In genomic region chr13:55191535-55191934, GRCm38 (mm10) we compare ENCODE assay signal across 27 mouse cellular contexts. TPM values are rescaled to one million over a fixed set of nuclear protein-coding genes. Genes with fewer than 3 reads are reported as not detected.
DNase-seq lines count a peak whose midpoint lies in the region; ATAC-seq and TF ChIP-seq lines count a peak whose summit lies in the region.
"Had no signal": no experiment of that assay in that cellular context is flagged by ENCODE, and none has a peak within 500 bp of the region (broad histone marks: within the 10 kb centered on the region; RNA-seq: fewer than 3 reads in every experiment).

No protein-coding gene starts in this region.

- no peak for TF ChIP-seq CTCF in hindbrain, postnatal 0 days (IDR thresholded peaks at IDR 0.05; ENCODE audit: low read depth)
- no peak for TF ChIP-seq CTCF in E14TG2a.4 (conservative IDR thresholded peaks at IDR 0.05; ENCODE audit: low read length)

- H3K9me3 ChIP-seq in hindbrain, postnatal 0 days (ENCODE audit: low read length): no peaks in the 10 kb centered on the region
- H3K9me3 ChIP-seq in hindbrain, embryonic 13.5 days: no peaks in the 10 kb centered on the region
- H3K9me3 ChIP-seq in E14TG2a.4 (ENCODE audit: low read length): no peaks in the 10 kb centered on the region
- no peaks in the 10 kb centered on the region for H3K9me3 ChIP-seq in ES-E14 (ENCODE audit: control insufficient read depth, insufficient read depth, low read depth, low read length)
- H3K9me3 ChIP-seq in liver, embryonic 12.5 days (replicated peaks): no peaks in the 10 kb centered on the region
- H3K9me3 ChIP-seq: embryonic facial prominence, embryonic 15.5 days; forebrain, embryonic 10.5 days; heart, embryonic 10.5 days had no signal

- H3K4me2 ChIP-seq in hindbrain, postnatal 0 days (ENCODE audit: low read depth, low read length): peak overlapping the region; percentile 70; the same call in 1 of the 2 replicates
- no peak overlapping the region for H3K4me2 ChIP-seq in hindbrain, embryonic 13.5 days
- H3K4me2 ChIP-seq in liver, embryonic 12.5 days: peak overlapping the region; percentile 91

- no peaks in the 10 kb centered on the region for H3K27me3 ChIP-seq in hindbrain, postnatal 0 days (ENCODE audit: insufficient read depth, low read length)
- H3K27me3 ChIP-seq in hindbrain, embryonic 13.5 days: no peaks in the 10 kb centered on the region
- no peaks in the 10 kb centered on the region for H3K27me3 ChIP-seq in E14TG2a.4 (ENCODE audit: insufficient read depth, low read length)
- H3K27me3 ChIP-seq in liver, embryonic 12.5 days (replicated peaks): no peaks in the 10 kb centered on the region
- H3K27me3 ChIP-seq: embryonic facial prominence, embryonic 15.5 days had no signal

- WGBS in hindbrain, postnatal 0 days: 94% methylated on average over 5 of the region's 5 CpGs
- 86% methylated on average over 5 of the region's 5 CpGs for WGBS in hindbrain, embryonic 13.5 days
- WGBS in liver, embryonic 12.5 days (ENCODE audit: insufficient replicate concordance): 76% methylated on average over 5 of the region's 5 CpGs

- no peak for ATAC-seq in hindbrain, postnatal 0 days
- no peak for ATAC-seq in hindbrain, embryonic 13.5 days (ENCODE audit: low FRiP score)
- no peak for ATAC-seq in liver, embryonic 12.5 days
- ATAC-seq: forebrain, embryonic 14.5 days; intestine, embryonic 16.5 days had no signal

- H3K9ac ChIP-seq in hindbrain, postnatal 0 days (replicated peaks; ENCODE audit: low read length): no peak overlapping the region
- no peak overlapping the region for H3K9ac ChIP-seq in hindbrain, embryonic 13.5 days
- H3K9ac ChIP-seq in ES-E14 (ENCODE audit: insufficient read depth, low read depth, low read length, poor library complexity, severe bottlenecking): peak overlapping the region; percentile 95
- H3K9ac ChIP-seq in liver, embryonic 12.5 days: no peak overlapping the region

- DNase-seq in hindbrain, postnatal 0 days (ENCODE audit: low spot score): no peak
- no peak for DNase-seq in ES-E14 (ENCODE audit: low read depth, low spot score)
- DNase-seq in layer of hippocampus, adult 18-20 months (ENCODE audit: low spot score in 2 of 2): no peak
- no peak for DNase-seq in yolk sac, embryonic 10.5 days (ENCODE audit: low spot score)
- DNase-seq in lung, adult 18-20 months: no peak
- DNase-seq: adrenal gland, postnatal 14 days; cerebellum, adult 18-20 months; cerebellum, postnatal 14 days; embryo, embryonic 11 days; gastrocnemius, adult 2 months; gastrocnemius, postnatal 25 days; heart, postnatal 10 days had no signal

- no peak overlapping the region for H3K4me3 ChIP-seq in hindbrain, postnatal 0 days (ENCODE audit: low read length)
- no peak overlapping the region for H3K4me3 ChIP-seq in hindbrain, embryonic 13.5 days
- H3K4me3 ChIP-seq in E14TG2a.4 (replicated peaks; ENCODE audit: low read length): peak overlapping the region; percentile 86
- H3K4me3 ChIP-seq in ES-E14 (ENCODE audit: insufficient read depth in 1 of 2, low read depth in 1 of 2, low read length in 2 of 2, poor library complexity in 1 of 2, severe bottlenecking in 1 of 2): peak overlapping the region; percentile 79 to 91
- no peak overlapping the region for H3K4me3 ChIP-seq in liver, embryonic 12.5 days
- H3K4me3 ChIP-seq: erythroblast, embryonic 14.5 days; heart, embryonic 10.5 days had no signal

- H3K36me3 ChIP-seq in hindbrain, postnatal 0 days (ENCODE audit: insufficient read depth, low read length): no peaks in the 10 kb centered on the region
- no peaks in the 10 kb centered on the region for H3K36me3 ChIP-seq in hindbrain, embryonic 13.5 days
- H3K36me3 ChIP-seq in E14TG2a.4 (ENCODE audit: insufficient read depth, low read length): no peaks in the 10 kb centered on the region
- no peaks in the 10 kb centered on the region for H3K36me3 ChIP-seq in ES-E14 (ENCODE audit: control insufficient read depth, insufficient read depth, low read length, poor library complexity, severe bottlenecking)
- H3K36me3 ChIP-seq in liver, embryonic 12.5 days: 0 out of 2 replicates have a peak, but pooled peaks cover 4% of the 10 kb centered on the region
- H3K36me3 ChIP-seq: embryonic facial prominence, embryonic 15.5 days; forebrain, embryonic 10.5 days; heart, embryonic 10.5 days had no signal

- in situ Hi-C loops in ES-E14 (cut with MboI; ENCODE audit: low sequenced_read_pairs in 2 of 2, unreplicated experiment in 2 of 2): no loop called here

- no peak overlapping the region for H3K27ac ChIP-seq in hindbrain, postnatal 0 days
- H3K27ac ChIP-seq in hindbrain, embryonic 13.5 days: no peak overlapping the region
- H3K27ac ChIP-seq in ES-E14 (ENCODE audit: insufficient read depth, low read depth, low read length, poor library complexity, severe bottlenecking): peak overlapping the region; percentile 94
- no peak overlapping the region for H3K27ac ChIP-seq in liver, embryonic 12.5 days
- H3K27ac ChIP-seq: embryonic facial prominence, embryonic 15.5 days; heart, embryonic 10.5 days had no signal

- H3K4me1 ChIP-seq in hindbrain, postnatal 0 days (ENCODE audit: insufficient read depth, low read length): peaks cover 12% of the 10 kb centered on the region
- peaks cover 14% of the 10 kb centered on the region for H3K4me1 ChIP-seq in hindbrain, embryonic 13.5 days (replicated peaks)
- H3K4me1 ChIP-seq in E14TG2a.4 (replicated peaks; ENCODE audit: low read depth, low read length) (peaks cover 37% of the 10 kb centered on the region), ES-E14 (ENCODE audit: control insufficient read depth in 2 of 2, insufficient read depth in 2 of 2, low read length in 2 of 2, poor library complexity in 1 of 2) (peaks cover 3 to 10% of the 10 kb centered on the region in 2 experiments; a peak in 3 of 4 replicates)
- H3K4me1 ChIP-seq in liver, embryonic 12.5 days: peaks cover 25% of the 10 kb centered on the region

TF ChIP-seq in ES-E14, 5 proteins besides CTCF, POLR2A, EP300 and RAD21:
- no peak for TF ChIP-seq HCFC1 (IDR thresholded peaks at IDR 0.05; ENCODE audit: borderline replicate concordance, insufficient read depth, low read length)
- TF ChIP-seq CHD2 (IDR thresholded peaks at IDR 0.05; ENCODE audit: low read depth, low read length): no peak
- no peak for TF ChIP-seq ZNF384 (IDR thresholded peaks at IDR 0.05; ENCODE audit: low read depth, low read length)
- no peak for TF ChIP-seq MAFK (IDR thresholded peaks at IDR 0.05; ENCODE audit: insufficient read depth, low read depth, low read length)
- no peak for TF ChIP-seq ZC3H11A (IDR thresholded peaks at IDR 0.05; ENCODE audit: borderline replicate concordance, low read depth, low read length)

RNA-seq across cellular contexts. Expression of gene Nsd1, which starts 18.0 kb away (rescaled TPM):
- 59.3 and 78.2 TPM in 2 replicates for total RNA-seq in hindbrain, postnatal 0 days (2014; rRNA removed)
- 64.0 and 67.7 TPM in 2 replicates for polyA plus RNA-seq in hindbrain, postnatal 0 days (2015; fragmentation: Nextera tagmentation; extraction: Ambion mirVana)
- polyA plus RNA-seq in hindbrain, embryonic 13.5 days (2015; fragmentation: Nextera tagmentation; extraction: Ambion mirVana): 70.7 and 73.5 TPM in 2 replicates
- 120 and 135 TPM in 2 replicates for total RNA-seq in ES-E14 (2012; rRNA removed)
- polyA plus RNA-seq in liver, embryonic 12.5 days (2016; fragmentation: Nextera tagmentation; extraction: Ambion mirVana): 27.1 and 27.5 TPM in 2 replicates
- total RNA-seq in layer of hippocampus, adult 18-20 months (2021): 100 to 1,000 TPM; 111 to 124 TPM

RNA-seq across cellular contexts. Expression of gene Fgfr4, which starts 39.1 kb away (rescaled TPM):
- 0.84 and 2.5 TPM in 2 replicates for total RNA-seq in hindbrain, postnatal 0 days (2014; rRNA removed)
- 1.0 and 1.5 TPM in 2 replicates for polyA plus RNA-seq in hindbrain, postnatal 0 days (2015; fragmentation: Nextera tagmentation; extraction: Ambion mirVana)
- polyA plus RNA-seq in hindbrain, embryonic 13.5 days (2015; fragmentation: Nextera tagmentation; extraction: Ambion mirVana): 1.1 and 2.0 TPM in 2 replicates
- total RNA-seq in ES-E14 (2012; rRNA removed): 1.8 and 2.4 TPM in 2 replicates
- polyA plus RNA-seq in liver, embryonic 12.5 days (2016; fragmentation: Nextera tagmentation; extraction: Ambion mirVana): 5.0 and 5.7 TPM in 2 replicates
- under 1 TPM; 0.12 to 0.41 TPM for total RNA-seq in layer of hippocampus, adult 18-20 months (2021)
- total RNA-seq: common myeloid progenitor, adult 5-6 weeks; granulocyte monocyte progenitor cell, adult 5-6 weeks; hematopoietic stem cell, adult 5-6 weeks had no signal

RNA-seq across cellular contexts. Expression of gene Gm17617, which starts 58.2 kb away (rescaled TPM):
- total RNA-seq in hindbrain, postnatal 0 days (2014; rRNA removed): not detected in 2 replicates
- not detected in 2 replicates for polyA plus RNA-seq in hindbrain, postnatal 0 days (2015; fragmentation: Nextera tagmentation; extraction: Ambion mirVana)
- polyA plus RNA-seq in hindbrain, embryonic 13.5 days (2015; fragmentation: Nextera tagmentation; extraction: Ambion mirVana): not detected in 2 replicates
- not detected in 2 replicates for total RNA-seq in ES-E14 (2012; rRNA removed)
- polyA plus RNA-seq in liver, embryonic 12.5 days (2016; fragmentation: Nextera tagmentation; extraction: Ambion mirVana): not detected in 2 replicates
- not detected for total RNA-seq in layer of hippocampus, adult 18-20 months (2021)
- total RNA-seq: adrenal gland, postnatal 14 days; common myeloid progenitor, adult 5-6 weeks; gastrocnemius, adult 2 months; gastrocnemius, postnatal 25 days; granulocyte monocyte progenitor cell, adult 5-6 weeks; heart, postnatal 10 days; hematopoietic stem cell, adult 5-6 weeks had no signal
- polyA plus RNA-seq: embryonic facial prominence, embryonic 11.5 days; embryonic facial prominence, embryonic 15.5 days; erythroblast, embryonic 14.5 days; forebrain, embryonic 10.5 days; forebrain, embryonic 14.5 days; heart, embryonic 10.5 days; heart, embryonic 14.5 days; hindbrain, embryonic 14.5 days; intestine, embryonic 16.5 days had no signal

Comparison
In these comparisons a context has a peak if more than half of its experiments do, and no peak if none do; other contexts are left out.
1. H3K4me3 ChIP-seq: peak in E14TG2a.4 (single experiment) and ES-E14 (2 of 2); none in hindbrain, postnatal 0 days (single experiment), hindbrain, embryonic 13.5 days (single experiment) and liver, embryonic 12.5 days (single experiment).